In genomic region chr7:127313912-127314311, GRCm38 (mm10) we compare ENCODE assay signal across 23 mouse cellular contexts. TPM values are rescaled to one million over a fixed set of nuclear protein-coding genes. Genes with fewer than 3 reads are reported as not detected.
DNase-seq lines count a peak whose midpoint lies in the region; ATAC-seq and TF ChIP-seq lines count a peak whose summit lies in the region.
"Had no signal": no experiment of that assay in that cellular context is flagged by ENCODE, and none has a peak within 500 bp of the region (broad histone marks: within the 10 kb centered on the region; RNA-seq: fewer than 3 reads in every experiment).

No protein-coding gene starts in this region.

- DNase-seq in heart, adult 11 months: peak; percentile 91
- DNase-seq in heart, adult 9 months (ENCODE audit: low spot score in 2 of 2): no peak
- DNase-seq in heart, postnatal 14 days: no peak
- DNase-seq in urinary bladder, adult 18-20 months (ENCODE audit: low spot score in 2 of 2): no peak
- DNase-seq: adrenal gland, adult 8-10 months; adrenal gland, postnatal 25 days; cerebellum, adult 11-12 months; cerebellum, adult 8-10 months; cerebellum, postnatal 10 days; cerebellum, postnatal 36 days; gastrocnemius, postnatal 14 days; kidney, adult 18-20 months had no signal

- no peaks in the 10 kb centered on the region for H3K27me3 ChIP-seq in heart, embryonic 14.5 days (ENCODE audit: control insufficient read depth, insufficient read depth, low read length)
- peaks cover 54% of the 10 kb centered on the region for H3K27me3 ChIP-seq in C2C12 (ENCODE audit: control insufficient read depth, insufficient read depth, insufficient read length)
- H3K27me3 ChIP-seq in intestine, embryonic 16.5 days (replicated peaks; ENCODE audit: control insufficient read depth, insufficient read depth, low read length): no peaks in the 10 kb centered on the region
- H3K27me3 ChIP-seq: hindbrain, embryonic 13.5 days; intestine, embryonic 15.5 days had no signal

- peak overlapping the region; percentile 31; the same call in 1 of the 2 replicates for H3K9ac ChIP-seq in heart, embryonic 14.5 days (ENCODE audit: low read length)
- H3K9ac ChIP-seq in intestine, embryonic 16.5 days (ENCODE audit: low read depth, low read length): no peak overlapping the region
- H3K9ac ChIP-seq: forebrain, embryonic 13.5 days; hindbrain, embryonic 13.5 days; intestine, embryonic 15.5 days had no signal

- no peak overlapping the region for H3K4me3 ChIP-seq in heart, embryonic 14.5 days (ENCODE audit: control insufficient read depth in 1 of 2, insufficient read depth in 1 of 2, low read depth in 1 of 2, low read length in 2 of 2)
- H3K4me3 ChIP-seq in C2C12 (ENCODE audit: insufficient read depth, poor library complexity, severe bottlenecking): no peak overlapping the region
- H3K4me3 ChIP-seq in intestine, embryonic 16.5 days (ENCODE audit: low read length): no peak overlapping the region
- H3K4me3 ChIP-seq: forebrain, embryonic 10.5 days; forebrain, embryonic 13.5 days; hindbrain, embryonic 10.5 days; hindbrain, embryonic 13.5 days; intestine, embryonic 15.5 days had no signal

- peak overlapping the region; percentile 23; the same call in 1 of the 2 replicates for H3K4me2 ChIP-seq in heart, embryonic 14.5 days (ENCODE audit: low read length)
- no peak overlapping the region for H3K4me2 ChIP-seq in intestine, embryonic 16.5 days (ENCODE audit: low read depth, low read length)
- H3K4me2 ChIP-seq: forebrain, embryonic 13.5 days; hindbrain, embryonic 13.5 days; intestine, embryonic 15.5 days had no signal

- WGBS in heart, embryonic 14.5 days: 17% methylated on average over 8 of the region's 8 CpGs
- WGBS in intestine, embryonic 16.5 days: 43% methylated on average over 8 of the region's 8 CpGs

- H3K79me2 ChIP-seq in C2C12 (ENCODE audit: control insufficient read depth, insufficient read depth): no peaks in the 10 kb centered on the region

- no peaks in the 10 kb centered on the region for H3K79me3 ChIP-seq in C2C12 (ENCODE audit: low read depth)

- no peaks in the 10 kb centered on the region for H3K36me3 ChIP-seq in heart, embryonic 14.5 days (ENCODE audit: control insufficient read depth, insufficient read depth, low read length)
- H3K36me3 ChIP-seq in C2C12 (ENCODE audit: control insufficient read depth, insufficient read depth): no peaks in the 10 kb centered on the region
- no peaks in the 10 kb centered on the region for H3K36me3 ChIP-seq in intestine, embryonic 16.5 days (ENCODE audit: control insufficient read depth, insufficient read depth, low read length)
- H3K36me3 ChIP-seq: forebrain, embryonic 10.5 days; hindbrain, embryonic 10.5 days; hindbrain, embryonic 13.5 days; intestine, embryonic 15.5 days had no signal

- intact Hi-C loops in heart, postnatal 14 days (cut with DNase I): loop anchor here (5.0 kb wide), 1 partner anchor 168 kb away; no protein-coding TSS in a partner anchor

- no peaks in the 10 kb centered on the region for H3K9me3 ChIP-seq in heart, embryonic 14.5 days (ENCODE audit: control insufficient read depth, low read length)
- H3K9me3 ChIP-seq in intestine, embryonic 16.5 days (ENCODE audit: control insufficient read depth, low read length): no peaks in the 10 kb centered on the region
- H3K9me3 ChIP-seq: forebrain, embryonic 10.5 days; forebrain, embryonic 13.5 days; hindbrain, embryonic 10.5 days; hindbrain, embryonic 13.5 days; intestine, embryonic 15.5 days had no signal

- TF ChIP-seq CTCF in C2C12 (IDR thresholded peaks at IDR 0.05; ENCODE audit: control insufficient read depth, insufficient read depth, insufficient read length): no peak

- no peak for ATAC-seq in heart, embryonic 14.5 days (ENCODE audit: insufficient number of reproducible peaks, insufficient read depth, low FRiP score, low read depth)
- ATAC-seq in intestine, embryonic 16.5 days: no peak
- ATAC-seq: activated CD4-positive, CD25-positive, alpha-beta regulatory T cell, adult 4 months; forebrain, embryonic 13.5 days; forebrain, embryonic 16.5 days; hindbrain, embryonic 16.5 days; intestine, embryonic 15.5 days had no signal

- peaks cover 0 to 3% of the 10 kb centered on the region in 2 experiments; a peak in 1 of 4 replicates for H3K4me1 ChIP-seq in heart, embryonic 14.5 days (ENCODE audit: control insufficient read depth in 2 of 2, insufficient read depth in 2 of 2, low read length in 2 of 2)
- no peaks in the 10 kb centered on the region for H3K4me1 ChIP-seq in intestine, embryonic 16.5 days (ENCODE audit: control insufficient read depth, insufficient read depth, low read length)
- H3K4me1 ChIP-seq: forebrain, embryonic 10.5 days; forebrain, embryonic 13.5 days; hindbrain, embryonic 10.5 days; hindbrain, embryonic 13.5 days; intestine, embryonic 15.5 days had no signal

- no peak overlapping the region for H3K27ac ChIP-seq in heart, embryonic 14.5 days (replicated peaks in 1 of 2; ENCODE audit: control insufficient read depth in 1 of 2, insufficient read depth in 1 of 2, low read depth in 2 of 2, low read length in 2 of 2)
- H3K27ac ChIP-seq in intestine, embryonic 16.5 days (ENCODE audit: low read length): no peak overlapping the region
- H3K27ac ChIP-seq: forebrain, embryonic 10.5 days; forebrain, embryonic 13.5 days; hindbrain, embryonic 10.5 days; hindbrain, embryonic 13.5 days; intestine, embryonic 15.5 days had no signal

- no peak overlapping the region for H3ac ChIP-seq in C2C12 (ENCODE audit: control insufficient read depth, insufficient read length, low read depth)

TF ChIP-seq in C2C12, 6 proteins besides CTCF, POLR2A, EP300 and RAD21:
- TF ChIP-seq MYOG (IDR thresholded peaks at IDR 0.05; ENCODE audit: control insufficient read depth, extremely low read depth, insufficient read length) (no peak), MAX (IDR thresholded peaks at IDR 0.05) (peak; percentile 23), FOSL1 (IDR thresholded peaks at IDR 0.05; ENCODE audit: insufficient read depth, low read length, poor library complexity, severe bottlenecking) (no peak)

RNA-seq across cellular contexts. Expression of gene Itgal, which starts 17.9 kb away (rescaled TPM):
- 1.2 and 1.5 TPM in 2 replicates for polyA plus RNA-seq in heart, embryonic 14.5 days (2014; fragmentation: Nextera tagmentation; extraction: Ambion mirVana)
- total RNA-seq in heart, postnatal 14 days (2021): 1 to 10 TPM; 2.0 to 5.7 TPM
- 0.07 TPM for polyA plus RNA-seq in C2C12 (2012; fragmentation: generic; extraction: Trizol)
- polyA plus RNA-seq in intestine, embryonic 16.5 days (2015; fragmentation: Nextera tagmentation; extraction: Ambion mirVana): 2.4 and 2.8 TPM in 2 replicates

RNA-seq across cellular contexts. Expression of gene Zfp768, which starts 31.5 kb away (rescaled TPM):
- 5.6 TPM in 2 replicates for polyA plus RNA-seq in heart, embryonic 14.5 days (2014; fragmentation: Nextera tagmentation; extraction: Ambion mirVana)
- total RNA-seq in heart, postnatal 14 days (2021): 10 to 100 TPM; 39.1 to 39.9 TPM
- polyA plus RNA-seq in C2C12 (2012; fragmentation: generic; extraction: Trizol): 17.5 TPM
- polyA plus RNA-seq in intestine, embryonic 16.5 days (2015; fragmentation: Nextera tagmentation; extraction: Ambion mirVana): 21.9 and 23.4 TPM in 2 replicates

RNA-seq across cellular contexts. Expression of gene Sephs2, which starts 40.1 kb away (rescaled TPM):
- 69.5 and 74.6 TPM in 2 replicates for polyA plus RNA-seq in heart, embryonic 14.5 days (2014; fragmentation: Nextera tagmentation; extraction: Ambion mirVana)
- 10 to 100 TPM; 29.3 to 30.2 TPM for total RNA-seq in heart, postnatal 14 days (2021)
- 41.4 TPM for polyA plus RNA-seq in C2C12 (2012; fragmentation: generic; extraction: Trizol)
- polyA plus RNA-seq in intestine, embryonic 16.5 days (2015; fragmentation: Nextera tagmentation; extraction: Ambion mirVana): 187 and 224 TPM in 2 replicates

RNA-seq across cellular contexts. Expression of gene Dctpp1, which starts 53.4 kb away (rescaled TPM):
- polyA plus RNA-seq in heart, embryonic 14.5 days (2014; fragmentation: Nextera tagmentation; extraction: Ambion mirVana): 168 and 172 TPM in 2 replicates
- 10 to 100 TPM; 38.4 to 46.7 TPM for total RNA-seq in heart, postnatal 14 days (2021)
- 226 TPM for polyA plus RNA-seq in C2C12 (2012; fragmentation: generic; extraction: Trizol)
- 176 and 195 TPM in 2 replicates for polyA plus RNA-seq in intestine, embryonic 16.5 days (2015; fragmentation: Nextera tagmentation; extraction: Ambion mirVana)
